Comparison of ENCODE assay signal across 9 mouse cellular contexts in genomic region chr9:96696788-96697492, GRCm38 (mm10). TPM values are rescaled to one million over a fixed set of nuclear protein-coding genes. Genes with fewer than 3 reads are reported as not detected.
DNase-seq lines count a peak whose midpoint lies in the region; ATAC-seq and TF ChIP-seq lines count a peak whose summit lies in the region.
"Had no signal": no experiment of that assay in that cellular context is flagged by ENCODE, and none has a peak within 500 bp of the region (broad histone marks: within the 10 kb centered on the region; RNA-seq: fewer than 3 reads in every experiment).

No protein-coding gene starts in this region.

- H3K9me3 ChIP-seq in intestine, embryonic 14.5 days (ENCODE audit: control insufficient read depth, low read length), result peaks cover 7% of the 10 kb centered on the region
- H3K9me3 ChIP-seq in intestine, postnatal 0 days (ENCODE audit: control insufficient read depth), result no peaks in the 10 kb centered on the region
- peaks cover 5% of the 10 kb centered on the region for H3K9me3 ChIP-seq in limb, embryonic 13.5 days
- peaks cover 10% of the 10 kb centered on the region; the same call in 1 of the 2 replicates for H3K9me3 ChIP-seq in forebrain, embryonic 10.5 days

- H3K4me2 ChIP-seq in intestine, embryonic 14.5 days (ENCODE audit: low read length), result no peak overlapping the region
- no peak overlapping the region for H3K4me2 ChIP-seq in intestine, postnatal 0 days (replicated peaks; ENCODE audit: low read depth)
- H3K4me2 ChIP-seq in limb, embryonic 13.5 days (replicated peaks), result no peak overlapping the region

- H3K4me1 ChIP-seq in intestine, embryonic 14.5 days (replicated peaks; ENCODE audit: control insufficient read depth, insufficient read depth, low read length), result no peaks in the 10 kb centered on the region; the same call in 1 of the 2 replicates
- no peaks in the 10 kb centered on the region for H3K4me1 ChIP-seq in intestine, postnatal 0 days (replicated peaks; ENCODE audit: control insufficient read depth, insufficient read depth, low read length)
- peaks cover 12% of the 10 kb centered on the region for H3K4me1 ChIP-seq in limb, embryonic 13.5 days
- no peaks in the 10 kb centered on the region for H3K4me1 ChIP-seq in forebrain, embryonic 10.5 days

- WGBS in intestine, embryonic 14.5 days, result 81% methylated on average over 14 of the region's 14 CpGs
- WGBS in intestine, postnatal 0 days, result 73% methylated on average over 14 of the region's 14 CpGs
- WGBS in limb, embryonic 13.5 days, result 80% methylated on average over 14 of the region's 14 CpGs
- 90% methylated on average over 14 of the region's 14 CpGs for WGBS in forebrain, embryonic 10.5 days

- no peaks in the 10 kb centered on the region for H3K27me3 ChIP-seq in intestine, embryonic 14.5 days (replicated peaks; ENCODE audit: control insufficient read depth, insufficient read depth, low read length)
- no peaks in the 10 kb centered on the region for H3K27me3 ChIP-seq in intestine, postnatal 0 days (replicated peaks; ENCODE audit: control insufficient read depth, insufficient read depth, low read length)
- H3K27me3 ChIP-seq in limb, embryonic 13.5 days, result no peaks in the 10 kb centered on the region
- no peaks in the 10 kb centered on the region for H3K27me3 ChIP-seq in forebrain, embryonic 10.5 days (ENCODE audit: poor library complexity, severe bottlenecking)

- no peak overlapping the region for H3K9ac ChIP-seq in intestine, embryonic 14.5 days (ENCODE audit: low read length)
- no peak overlapping the region for H3K9ac ChIP-seq in intestine, postnatal 0 days (ENCODE audit: low read depth, low read length)
- H3K9ac ChIP-seq in limb, embryonic 13.5 days, result no peak overlapping the region; the same call in 1 of the 2 replicates

- no peak for TF ChIP-seq CTCF in intestine, postnatal 0 days (IDR thresholded peaks at IDR 0.05; ENCODE audit: low read depth)

- H3K27ac ChIP-seq in intestine, embryonic 14.5 days (ENCODE audit: low read depth), result peak overlapping the region; percentile 51; the same call in 1 of the 2 replicates
- no peak overlapping the region for H3K27ac ChIP-seq in intestine, postnatal 0 days (ENCODE audit: low read depth, low read length)
- H3K27ac ChIP-seq in limb, embryonic 13.5 days, result 0 out of 2 replicates have a peak overlapping the region, but pooled peaks have one; percentile 55
- no peak overlapping the region for H3K27ac ChIP-seq in forebrain, embryonic 10.5 days

- no peak overlapping the region for H3K4me3 ChIP-seq in intestine, embryonic 14.5 days (ENCODE audit: low read depth, low read length)
- no peak overlapping the region for H3K4me3 ChIP-seq in intestine, postnatal 0 days (ENCODE audit: low read depth, low read length)
- H3K4me3 ChIP-seq in limb, embryonic 13.5 days, result no peak overlapping the region
- no peak overlapping the region for H3K4me3 ChIP-seq in forebrain, embryonic 10.5 days

- DNase-seq in cerebellum, adult 18-20 months, result peak; percentile 53 to 64
- DNase-seq in cerebellum, postnatal 14 days, result no peak
- DNase-seq in intestine, embryonic 14.5 days (ENCODE audit: low spot score), result no peak
- DNase-seq in brain, adult 2 months (ENCODE audit: low read depth, low spot score), result peak; percentile 65
- DNase-seq in forebrain, embryonic 10.5 days (ENCODE audit: extremely low spot score, low spot score), result no peak
- DNase-seq in layer of hippocampus, postnatal 36 days, result no peak

- H3K36me3 ChIP-seq in intestine, embryonic 14.5 days (ENCODE audit: control insufficient read depth, insufficient read depth, low read length), result peaks cover 8% of the 10 kb centered on the region; the same call in 1 of the 2 replicates
- H3K36me3 ChIP-seq in intestine, postnatal 0 days (ENCODE audit: control insufficient read depth, insufficient read depth), result peaks cover 18% of the 10 kb centered on the region; the same call in 1 of the 2 replicates
- peaks cover 9% of the 10 kb centered on the region for H3K36me3 ChIP-seq in limb, embryonic 13.5 days
- peaks cover 17% of the 10 kb centered on the region for H3K36me3 ChIP-seq in forebrain, embryonic 10.5 days (replicated peaks)

- no peak for ATAC-seq in intestine, embryonic 14.5 days (replicated peaks; ENCODE audit: low FRiP score, low TSS enrichment, low read depth)
- ATAC-seq in intestine, postnatal 0 days, result no peak
- no peak for ATAC-seq in limb, embryonic 13.5 days (ENCODE audit: low FRiP score, low read depth)
- ATAC-seq: hindbrain, embryonic 16.5 days had no signal

RNA-seq across cellular contexts. Expression of gene Zbtb38, which starts 55.7 kb away (rescaled TPM):
- 20.2 and 21.0 TPM in 2 replicates for polyA plus RNA-seq in intestine, embryonic 14.5 days (2014; fragmentation: Nextera tagmentation; extraction: Ambion mirVana)
- 18.5 and 20.8 TPM in 2 replicates for polyA plus RNA-seq in intestine, postnatal 0 days (2015; fragmentation: Nextera tagmentation; extraction: Ambion mirVana)
- 14.1 and 14.4 TPM in 2 replicates for polyA plus RNA-seq in limb, embryonic 13.5 days (2015; fragmentation: Nextera tagmentation; extraction: Ambion mirVana)
- polyA plus RNA-seq in forebrain, embryonic 10.5 days (2016; fragmentation: Nextera tagmentation; extraction: Ambion mirVana), result 9.0 and 9.4 TPM in 2 replicates
- total RNA-seq in layer of hippocampus, postnatal 36 days (2021), result 10 to 100 TPM; 56.4 to 63.4 TPM

Comparison
In these comparisons a context has a peak if more than half of its experiments do, and no peak if none do; other contexts are left out.
1. DNase-seq: peak in cerebellum, adult 18-20 months (2 of 2) and brain, adult 2 months (single experiment); none in cerebellum, postnatal 14 days (0 of 2), intestine, embryonic 14.5 days (single experiment), forebrain, embryonic 10.5 days (single experiment) and layer of hippocampus, postnatal 36 days (0 of 2).
2. H3K27ac ChIP-seq: peak in intestine, embryonic 14.5 days (single experiment) and limb, embryonic 13.5 days (single experiment); none in intestine, postnatal 0 days (single experiment) and forebrain, embryonic 10.5 days (single experiment).